Comparison of ENCODE assay signal across 8 mouse cellular contexts in the genomic region with DNA sequence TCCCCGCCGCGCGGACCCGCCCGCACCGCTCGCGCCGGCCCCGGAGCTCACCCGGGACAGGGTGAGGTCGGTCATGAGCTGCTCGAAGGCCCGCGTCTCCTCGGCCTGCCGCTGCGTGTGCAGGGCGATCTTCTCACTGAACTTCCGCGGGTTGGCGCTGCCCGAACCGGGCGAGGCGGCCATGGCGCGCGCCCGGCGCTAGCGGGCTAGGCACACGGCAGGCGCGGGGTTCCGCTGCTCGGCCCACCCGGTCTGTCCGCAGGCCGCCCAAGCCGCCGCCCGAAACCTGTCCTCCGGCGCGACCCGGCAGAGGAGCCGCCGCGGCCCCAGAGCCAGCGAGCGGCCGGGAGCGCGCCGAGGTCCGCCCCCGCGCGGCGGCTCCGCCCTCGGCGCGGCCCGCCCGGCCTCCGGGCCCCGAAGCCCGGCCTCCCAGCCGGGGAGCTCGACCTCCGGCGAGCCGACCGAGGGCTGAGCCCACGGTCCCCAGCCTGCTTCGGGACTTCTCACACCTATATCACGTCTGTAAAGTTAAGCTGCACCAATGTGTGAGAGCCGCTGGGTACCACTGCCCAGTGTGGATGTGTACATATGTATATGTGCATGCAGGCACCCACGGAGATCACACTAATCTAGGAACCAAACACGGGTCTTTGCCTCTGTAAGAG. TPM values are rescaled to one million over a fixed set of nuclear protein-coding genes. Genes with fewer than 3 reads are reported as not detected.
DNase-seq lines count a peak whose midpoint lies in the region; ATAC-seq and TF ChIP-seq lines count a peak whose summit lies in the region.

A gene (minus strand): TSS at position 322 of the 665 bp plus-strand sequence.

- H3K4me3 ChIP-seq in CH12.LX (replicated peaks in 1 of 3; ENCODE audit: low read depth in 2 of 3, low read length in 2 of 3, poor library complexity in 1 of 3), result peak within 1 kb of the TSS; percentile 66 to 82 (median 76)
- H3K4me3 ChIP-seq in forebrain, embryonic 12.5 days (replicated peaks), result peak within 1 kb of the TSS; percentile 77
- peak within 1 kb of the TSS; percentile 93 for H3K4me3 ChIP-seq in heart, embryonic 15.5 days
- H3K4me3 ChIP-seq in liver, embryonic 15.5 days (replicated peaks), result peak within 1 kb of the TSS; percentile 83
- H3K4me3 ChIP-seq in neural tube, embryonic 11.5 days (ENCODE audit: low read depth, low read length), result peak within 1 kb of the TSS; percentile 84
- peak within 1 kb of the TSS; percentile 86 for H3K4me3 ChIP-seq in stomach, embryonic 16.5 days (replicated peaks; ENCODE audit: low read length)

- peak within 1 kb of the TSS; percentile 48 for H3K27ac ChIP-seq in CH12.LX (ENCODE audit: insufficient read depth, low read depth)
- peak within 1 kb of the TSS; percentile 92 for H3K27ac ChIP-seq in forebrain, embryonic 12.5 days
- H3K27ac ChIP-seq in heart, embryonic 15.5 days, result peak within 1 kb of the TSS; percentile 99
- H3K27ac ChIP-seq in liver, embryonic 15.5 days (replicated peaks), result peak within 1 kb of the TSS; percentile 88
- peak within 1 kb of the TSS; percentile 95 for H3K27ac ChIP-seq in neural tube, embryonic 11.5 days (ENCODE audit: low read depth, low read length)
- H3K27ac ChIP-seq in stomach, embryonic 16.5 days (ENCODE audit: low read length), result peak within 1 kb of the TSS; percentile 96

- TF ChIP-seq CTCF in CH12.LX (conservative IDR thresholded peaks at IDR 0.05 in 1 of 2, IDR thresholded peaks at IDR 0.05 in 1 of 2; ENCODE audit: low read depth in 2 of 2, low read length in 2 of 2), result peak in 1 of 2 experiments; percentile 6; a peak in 1 of 4 replicates

- peaks cover 0 to 14% of the 10 kb centered on the region in 2 experiments; a peak in 2 of 4 replicates for H3K4me1 ChIP-seq in CH12.LX (ENCODE audit: control insufficient read depth in 1 of 2, insufficient read depth in 2 of 2)
- peaks cover 18% of the 10 kb centered on the region for H3K4me1 ChIP-seq in forebrain, embryonic 12.5 days
- peaks cover 27% of the 10 kb centered on the region for H3K4me1 ChIP-seq in heart, embryonic 15.5 days (replicated peaks)
- H3K4me1 ChIP-seq in liver, embryonic 15.5 days (replicated peaks), result peaks cover 38% of the 10 kb centered on the region
- no peaks in the 10 kb centered on the region for H3K4me1 ChIP-seq in neural tube, embryonic 11.5 days (ENCODE audit: control insufficient read depth, insufficient read depth, low read length)
- peaks cover 16% of the 10 kb centered on the region for H3K4me1 ChIP-seq in stomach, embryonic 16.5 days (ENCODE audit: control insufficient read depth, insufficient read depth, low read length)

- no peaks in the 10 kb centered on the region for H3K79me2 ChIP-seq in CH12.LX (replicated peaks; ENCODE audit: control insufficient read depth, extremely low read depth, insufficient read depth, poor library complexity, severe bottlenecking)

- dilution Hi-C loops in CH12.LX (cut with MboI; ENCODE audit: extremely low pct_ligation_motif_present, extremely low pct_unique_long_range_greater_than_20kb, low sequenced_read_pairs), result no loop called here

- peak; percentile 84 for ATAC-seq in forebrain, embryonic 12.5 days (ENCODE audit: low FRiP score)
- ATAC-seq in heart, embryonic 15.5 days (replicated peaks; ENCODE audit: insufficient number of reproducible peaks, insufficient read depth, low FRiP score, low read depth), result peak; percentile 88
- ATAC-seq in liver, embryonic 15.5 days (ENCODE audit: insufficient read depth), result peak; percentile 89
- ATAC-seq in neural tube, embryonic 11.5 days (ENCODE audit: insufficient read depth, low FRiP score, low TSS enrichment), result peak; percentile 77
- peak; percentile 91 for ATAC-seq in stomach, embryonic 16.5 days (ENCODE audit: insufficient read depth, low FRiP score)

- peak within 1 kb of the TSS; percentile 69 for H3K4me2 ChIP-seq in CH12.LX (ENCODE audit: insufficient read depth, low read depth, poor library complexity, severe bottlenecking)
- H3K4me2 ChIP-seq in forebrain, embryonic 12.5 days, result peak within 1 kb of the TSS; percentile 81
- H3K4me2 ChIP-seq in heart, embryonic 15.5 days, result peak within 1 kb of the TSS; percentile 91
- H3K4me2 ChIP-seq in liver, embryonic 15.5 days, result peak within 1 kb of the TSS; percentile 99
- H3K4me2 ChIP-seq in neural tube, embryonic 11.5 days (ENCODE audit: low read depth), result peak within 1 kb of the TSS; percentile 72
- H3K4me2 ChIP-seq in stomach, embryonic 16.5 days (ENCODE audit: low read depth, low read length), result peak within 1 kb of the TSS; percentile 85

- TF ChIP-seq EP300 in CH12.LX (IDR thresholded peaks at IDR 0.05; ENCODE audit: low read length), result no peak

- peak within 1 kb of the TSS; percentile 89 for H3K9ac ChIP-seq in CH12.LX (ENCODE audit: insufficient read depth, low read depth)
- H3K9ac ChIP-seq in forebrain, embryonic 12.5 days, result peak within 1 kb of the TSS; percentile 96
- H3K9ac ChIP-seq in heart, embryonic 15.5 days, result peak within 1 kb of the TSS; percentile 92
- peak within 1 kb of the TSS; percentile 86 for H3K9ac ChIP-seq in liver, embryonic 15.5 days
- H3K9ac ChIP-seq in neural tube, embryonic 11.5 days (ENCODE audit: low read length), result peak within 1 kb of the TSS; percentile 94
- H3K9ac ChIP-seq in stomach, embryonic 16.5 days (ENCODE audit: low read length), result peak within 1 kb of the TSS; percentile 98

- no peaks in the 10 kb centered on the region for H3K27me3 ChIP-seq in CH12.LX (replicated peaks)
- H3K27me3 ChIP-seq in forebrain, embryonic 12.5 days, result no peaks in the 10 kb centered on the region
- no peaks in the 10 kb centered on the region for H3K27me3 ChIP-seq in heart, embryonic 15.5 days
- no peaks in the 10 kb centered on the region for H3K27me3 ChIP-seq in liver, embryonic 15.5 days
- H3K27me3 ChIP-seq in neural tube, embryonic 11.5 days (ENCODE audit: control insufficient read depth, insufficient read depth, low read length), result no peaks in the 10 kb centered on the region
- no peaks in the 10 kb centered on the region for H3K27me3 ChIP-seq in stomach, embryonic 16.5 days (ENCODE audit: control insufficient read depth, insufficient read depth, low read length)

- in situ Hi-C loops in CH12.LX (cut with MboI; ENCODE audit: low pct_ligation_motif_present, low pct_unique_long_range_greater_than_20kb, low sequenced_read_pairs), result no loop called here

- WGBS in forebrain, embryonic 12.5 days, result under 1% methylated on average over 77 of the region's 83 CpGs
- WGBS in heart, embryonic 15.5 days, result under 1% methylated on average over 79 of the region's 83 CpGs
- under 1% methylated on average over 83 of the region's 83 CpGs for WGBS in liver, embryonic 15.5 days (ENCODE audit: insufficient replicate concordance)
- WGBS in neural tube, embryonic 11.5 days, result under 1% methylated on average over 56 of the region's 83 CpGs
- under 1% methylated on average over 66 of the region's 83 CpGs for WGBS in stomach, embryonic 16.5 days

- TF ChIP-seq POLR2A in CH12.LX (IDR thresholded peaks at IDR 0.05; ENCODE audit: low read depth, low read length), result peak; percentile 61

- TF ChIP-seq RAD21 in CH12.LX (IDR thresholded peaks at IDR 0.05; ENCODE audit: low read depth, low read length), result no peak

- H3K9me3 ChIP-seq in CH12.LX (replicated peaks; ENCODE audit: low read length), result no peaks in the 10 kb centered on the region
- no peaks in the 10 kb centered on the region for H3K9me3 ChIP-seq in forebrain, embryonic 12.5 days
- no peaks in the 10 kb centered on the region for H3K9me3 ChIP-seq in heart, embryonic 15.5 days (replicated peaks)
- H3K9me3 ChIP-seq in liver, embryonic 15.5 days (replicated peaks), result no peaks in the 10 kb centered on the region
- no peaks in the 10 kb centered on the region for H3K9me3 ChIP-seq in neural tube, embryonic 11.5 days (ENCODE audit: control insufficient read depth, low read length)
- H3K9me3 ChIP-seq in stomach, embryonic 16.5 days (replicated peaks; ENCODE audit: control insufficient read depth, low read length), result no peaks in the 10 kb centered on the region

- H3K36me3 ChIP-seq in CH12.LX (replicated peaks in 1 of 2; ENCODE audit: control insufficient read depth in 1 of 2, insufficient read depth in 1 of 2, low read length in 1 of 2), result peaks cover 0 to 5% of the 10 kb centered on the region in 2 experiments
- H3K36me3 ChIP-seq in forebrain, embryonic 12.5 days (replicated peaks), result no peaks in the 10 kb centered on the region
- no peaks in the 10 kb centered on the region for H3K36me3 ChIP-seq in heart, embryonic 15.5 days
- H3K36me3 ChIP-seq in liver, embryonic 15.5 days (replicated peaks), result no peaks in the 10 kb centered on the region
- H3K36me3 ChIP-seq in neural tube, embryonic 11.5 days (ENCODE audit: control insufficient read depth, insufficient read depth, low read length), result no peaks in the 10 kb centered on the region
- no peaks in the 10 kb centered on the region for H3K36me3 ChIP-seq in stomach, embryonic 16.5 days (ENCODE audit: control insufficient read depth, insufficient read depth, low read length)

- peak; percentile 39 for DNase-seq in CH12.LX (ENCODE audit: extremely low read depth)
- DNase-seq in c-Kit-negative CD71-positive TER-119-positive erythroid progenitor cells, embryonic 14.5 days (ENCODE audit: low read depth, low spot score), result peak; percentile 56
- DNase-seq in kidney, postnatal 14 days, result peak; percentile 86
- peak; percentile 79 for DNase-seq in neural tube, embryonic 11.5 days (ENCODE audit: low spot score)

TF ChIP-seq in CH12.LX, 34 proteins besides CTCF, POLR2A, EP300 and RAD21 (continues in another document):
- TF ChIP-seq KAT2A (IDR thresholded peaks at IDR 0.05; ENCODE audit: insufficient replicate concordance, low read length) (no peak), MYC (IDR thresholded peaks at IDR 0.05; ENCODE audit: low read depth, low read length) (no peak), ELF1 (IDR thresholded peaks at IDR 0.05; ENCODE audit: low read depth, low read length) (no peak), CHD2 (IDR thresholded peaks at IDR 0.05; ENCODE audit: low read length) (no peak), MAX (IDR thresholded peaks at IDR 0.05; ENCODE audit: low read length) (peak; percentile 1; the same call in 1 of the 2 replicates), TBP (conservative IDR thresholded peaks at IDR 0.05; ENCODE audit: low read depth, low read length) (0 out of 2 replicates have a peak, but pooled peaks have one; percentile 56), HCFC1 (IDR thresholded peaks at IDR 0.05; ENCODE audit: low read depth, low read length) (no peak), MAFK (IDR thresholded peaks at IDR 0.05; ENCODE audit: insufficient replicate concordance, low read length) (no peak), ZNF384 (IDR thresholded peaks at IDR 0.05; ENCODE audit: low read depth, low read length) (no peak)

RNA-seq across cellular contexts. Expression of the gene that starts here (rescaled TPM):
- total RNA-seq in CH12.LX (2012; rRNA removed) (3.9 and 4.4 TPM in 2 replicates), CH12.LX (2014; rRNA removed) (1.2 and 1.3 TPM in 2 replicates)
- polyA plus RNA-seq in CH12.LX (2012; ENCODE audit: insufficient read length, low read depth), result 5.8 and 9.1 TPM in 2 replicates
- polyA plus RNA-seq in forebrain, embryonic 12.5 days (2016; fragmentation: Nextera tagmentation; extraction: Ambion mirVana), result 12.3 and 12.6 TPM in 2 replicates
- polyA plus RNA-seq in heart, embryonic 15.5 days (2015; fragmentation: Nextera tagmentation; extraction: Ambion mirVana), result 16.9 and 21.7 TPM in 2 replicates
- polyA plus RNA-seq in liver, embryonic 15.5 days (2015; fragmentation: Nextera tagmentation; extraction: Ambion mirVana), result 4.2 TPM in 2 replicates
- polyA plus RNA-seq in neural tube, embryonic 11.5 days (2014; fragmentation: Nextera tagmentation; extraction: Ambion mirVana), result 11.8 and 11.9 TPM in 2 replicates
- polyA plus RNA-seq in stomach, embryonic 16.5 days (2015; fragmentation: Nextera tagmentation; extraction: Ambion mirVana), result 15.6 and 19.1 TPM in 2 replicates

Comparison
In these comparisons a context has a peak if more than half of its experiments do, and no peak if none do; other contexts are left out.
1. Peak in every context shown above with its lines: DNase-seq, ATAC-seq, H3K4me3 ChIP-seq and H3K27ac ChIP-seq.
2. H3K27ac ChIP-seq: peak in every context shown above with its lines; median percentile 99 in heart, embryonic 15.5 days; 96 in stomach, embryonic 16.5 days; 95 in neural tube, embryonic 11.5 days; 92 in forebrain, embryonic 12.5 days; 88 in liver, embryonic 15.5 days; 48 in CH12.LX.